Mouse (Mus musculus): ENCODE data around the gene Gpr19.
A peak's percentile ranks its signal among the peaks of the same experiment; 100 is the strongest.

Gene Gpr19

GRCm38 (mm10) chr6:134848197-134848890 is 50.0 kb downstream of the Gpr19 start:
- DNase-seq (ENCODE audit: low spot score in 2 of 2) = peak in 1 of 2 experiments; percentile 19

GRCm38 (mm10) chr6:134847550-134847949 is 50.8 kb downstream of the Gpr19 start:
- DNase-seq (ENCODE audit: low spot score in 2 of 2) = no peak

GRCm38 (mm10) chr6:134846308-134846707 is 52.1 kb downstream of the Gpr19 start:
- DNase-seq (ENCODE audit: low spot score in 2 of 2) = no peak

- DNase-seq (ENCODE audit: low spot score in 2 of 2) = no peak
These were observed 52.7 kb downstream of the Gpr19 start for GRCm38 (mm10) chr6:134845726-134846125.

GRCm38 (mm10) chr6:134840346-134840745 is 58.0 kb downstream of the Gpr19 start:
- no peak for DNase-seq (ENCODE audit: low spot score in 2 of 2)

- DNase-seq (ENCODE audit: low spot score in 2 of 2) = no peak
These were observed 60.3 kb downstream of the Gpr19 start for GRCm38 (mm10) chr6:134838111-134838510.

GRCm38 (mm10) chr6:134834585-134835251 is 63.7 kb downstream of the Gpr19 start:
- DNase-seq (ENCODE audit: low spot score in 2 of 2) = no peak

GRCm38 (mm10) chr6:134830776-134831175 is 67.6 kb downstream of the Gpr19 start:
- DNase-seq (ENCODE audit: low spot score in 2 of 2) = no peak

- DNase-seq (ENCODE audit: low spot score in 2 of 2) = peak; percentile 98
These were observed 68.3 kb downstream of the Gpr19 start, which contains the start of gene Crebl2 for GRCm38 (mm10) chr6:134829786-134830700. Gene Crebl2 (plus strand): TSS chr6:134830154.

GRCm38 (mm10) chr6:134822844-134823243 is 75.5 kb downstream of the Gpr19 start:
- DNase-seq (ENCODE audit: low spot score in 2 of 2) = peak in 1 of 2 experiments; percentile 34

- no peak for DNase-seq (ENCODE audit: low spot score in 2 of 2)
These were observed 78.0 kb downstream of the Gpr19 start for GRCm38 (mm10) chr6:134820411-134820810.

GRCm38 (mm10) chr6:134819741-134820140 is 78.6 kb downstream of the Gpr19 start:
- no peak for DNase-seq (ENCODE audit: low spot score in 2 of 2)

Measured in natural killer cell, adult 2 months (primary cell).